Mouse (Mus musculus) adrenal gland, adult 8-10 months (tissue): Measurements from ENCODE around the gene Rab3a. TPM values are rescaled to one million over a fixed set of nuclear protein-coding genes. Genes with fewer than 3 reads are reported as not detected.

Source experiments
- DNase-seq: peaks from one replicate; pipeline ENCODE4 v3.0.0; 2022
- total RNA-seq, 4 experiments: library from RNA; stranded (reverse); gene quantifications; 2 replicates each; pipeline ENCODE4 v1.2.4; 2022

Gene Rab3a
- total RNA-seq, 4 experiments from 2014 or later = 59.6 to 90.1 (median 74.4) TPM

DNA sequence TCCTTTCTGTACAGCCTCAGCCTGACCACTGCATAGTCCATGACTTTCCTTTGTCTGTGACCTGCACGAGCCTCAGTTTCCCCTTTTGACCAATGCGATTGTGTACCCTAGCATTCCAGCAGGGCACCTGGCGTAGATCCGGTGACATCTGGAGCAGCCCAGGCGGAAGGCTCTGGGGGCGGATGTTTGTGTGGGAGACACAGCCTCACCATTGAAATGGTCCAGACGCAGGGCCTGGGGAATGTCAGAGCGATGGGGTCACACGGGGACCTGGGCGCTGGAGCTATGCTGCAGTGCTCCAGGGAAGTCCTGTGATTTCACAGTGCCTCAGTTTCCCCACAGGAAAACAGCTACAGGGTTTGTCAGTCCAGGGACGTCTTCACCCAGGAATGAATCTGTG, 12.3 kb upstream of the Rab3a start:
- DNase-seq = no peak

DNA sequence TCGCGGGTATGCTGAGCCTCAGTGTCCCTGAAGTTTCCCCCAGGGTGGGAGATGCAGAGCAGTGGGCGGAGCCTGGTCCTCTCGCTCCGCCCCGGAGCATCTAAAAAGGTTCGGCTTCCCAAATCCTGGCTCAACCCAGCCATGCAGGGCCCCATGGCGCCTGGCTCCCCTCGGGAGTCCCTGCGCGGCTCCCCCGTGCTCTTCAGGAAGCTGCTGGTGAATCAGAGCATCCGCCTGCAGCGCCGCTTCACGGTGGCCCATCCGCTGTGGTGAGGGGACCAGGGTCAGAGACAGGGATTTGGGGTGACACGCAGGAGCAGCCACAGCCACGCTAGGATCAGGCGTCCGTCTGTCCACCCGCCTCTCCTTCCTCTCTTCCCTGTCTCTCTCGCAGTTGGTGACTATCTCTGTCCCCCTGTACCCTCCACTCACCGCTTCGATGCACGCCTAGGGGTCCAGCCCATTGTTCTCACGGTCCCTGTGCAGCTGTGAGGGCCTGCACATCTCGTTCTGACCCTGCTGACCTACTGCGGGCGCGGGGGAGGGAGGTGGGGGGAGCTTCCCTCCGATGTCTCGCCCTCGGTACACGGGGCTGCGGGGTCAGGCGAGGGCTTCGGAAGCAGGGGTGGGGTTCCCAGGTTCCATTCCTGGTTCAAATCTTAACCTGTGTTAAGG, 11.4 kb upstream of the Rab3a start:
- no peak for DNase-seq

DNA sequence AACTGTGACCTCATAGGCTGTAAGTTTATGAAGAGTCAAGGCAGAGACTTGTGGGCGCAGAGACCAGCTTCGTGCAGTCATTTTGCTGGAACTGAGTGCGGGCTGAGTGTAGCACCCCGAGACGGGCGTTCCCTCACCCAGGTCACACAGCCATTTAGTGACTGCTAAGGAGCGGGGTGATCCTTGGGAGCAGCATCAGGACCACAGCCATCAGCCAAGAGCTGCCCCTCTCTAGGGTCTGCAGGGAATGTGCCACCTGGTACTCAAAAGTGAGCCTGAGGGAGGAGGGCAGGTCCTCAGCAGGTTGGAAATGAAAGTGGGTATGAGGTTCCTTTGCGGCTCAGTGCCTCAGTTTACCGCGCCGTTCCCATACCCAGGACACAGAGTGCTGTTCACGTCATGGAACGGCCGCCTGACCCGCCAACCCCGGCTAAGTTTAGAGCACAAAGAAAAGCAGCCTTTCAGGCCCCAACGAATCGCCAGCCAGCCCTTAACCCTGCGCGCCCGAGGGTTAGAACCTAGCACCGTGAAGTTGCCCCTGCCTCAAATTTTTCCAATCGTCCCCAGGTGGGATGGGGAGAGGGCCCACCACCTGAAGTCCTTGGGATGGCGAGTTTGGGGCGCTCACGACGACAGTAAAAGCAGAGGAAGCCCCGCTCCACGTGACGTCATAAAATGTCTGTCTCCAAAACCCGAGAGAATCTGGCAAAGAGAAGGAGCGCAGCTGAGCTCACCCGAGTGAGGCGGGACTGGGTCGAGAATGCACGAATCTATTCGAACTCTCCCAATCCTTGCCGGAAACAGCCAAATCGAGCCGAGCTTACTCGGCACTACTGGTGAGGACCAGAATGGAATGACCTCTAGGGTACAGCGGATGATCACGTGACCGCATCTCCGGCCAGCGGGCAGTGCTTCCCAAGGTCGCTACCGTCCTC, 10.6 kb upstream of the Rab3a start:
- peak; percentile 67 for DNase-seq

DNA sequence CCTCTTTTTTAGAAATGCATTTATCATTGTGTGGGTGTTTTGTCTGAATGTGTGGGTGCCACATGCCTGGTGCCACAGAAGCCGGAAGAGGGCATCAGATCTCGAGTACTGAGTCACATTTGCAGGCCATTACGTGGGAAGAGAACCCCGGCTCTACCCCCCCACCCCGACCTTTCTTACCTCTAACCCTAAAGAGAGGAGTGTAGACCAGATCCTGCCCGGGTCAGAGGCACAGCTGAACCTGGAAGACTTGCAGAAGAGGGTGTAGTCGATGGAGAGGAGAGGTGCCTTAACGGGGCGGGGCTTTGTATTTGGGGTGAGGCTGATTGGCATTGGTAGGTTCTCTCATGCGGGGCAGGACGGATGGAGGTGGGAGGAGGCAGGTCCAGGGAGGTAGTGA, 9.7 kb upstream of the Rab3a start:
- no peak for DNase-seq

DNA sequence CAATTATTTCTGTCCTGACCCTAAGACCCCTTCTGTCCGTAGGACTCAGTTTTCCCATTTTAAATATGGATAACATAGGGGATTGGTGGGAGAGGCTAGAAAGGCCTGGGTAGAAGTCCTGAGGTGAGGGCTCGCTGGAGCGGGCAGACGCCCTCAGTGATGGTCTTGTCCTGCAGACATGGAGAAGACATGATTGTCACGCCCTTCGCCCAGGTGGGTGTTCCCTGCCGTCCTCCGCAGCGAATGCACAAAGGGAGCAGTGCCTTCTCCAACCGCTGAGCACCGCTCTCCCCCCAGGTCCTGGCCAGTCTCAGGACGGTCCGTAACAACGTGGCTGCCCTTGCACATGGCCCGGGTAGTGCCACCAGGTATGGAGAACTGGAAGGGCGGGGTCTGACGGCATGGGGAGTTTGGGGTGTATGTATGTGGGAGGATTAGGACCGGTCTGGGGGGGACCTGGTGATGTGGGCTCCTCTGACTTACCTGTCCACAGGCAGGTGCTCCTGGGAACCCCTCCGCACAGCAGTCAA, 8.7 kb upstream of the Rab3a start:
- no peak for DNase-seq

DNA sequence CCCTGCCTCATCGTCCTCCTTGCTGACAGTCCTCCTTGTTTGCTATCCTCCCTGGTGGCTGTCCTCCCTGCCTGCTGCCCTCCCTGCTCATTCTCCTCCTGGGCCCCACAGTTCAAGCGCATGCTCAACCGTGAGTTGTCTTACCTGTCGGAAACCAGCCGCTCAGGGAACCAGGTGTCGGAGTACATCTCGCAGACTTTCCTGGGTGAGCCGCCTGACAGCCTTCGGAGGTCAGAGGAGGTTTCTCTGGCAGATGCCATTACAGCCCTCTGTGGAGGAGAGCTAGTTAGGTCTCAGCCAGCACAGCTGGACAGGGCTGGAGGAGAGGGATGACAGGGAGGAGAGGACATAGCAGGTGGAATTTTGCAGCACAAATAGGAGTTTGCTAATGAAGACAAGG, 7.8 kb upstream of the Rab3a start:
- no peak for DNase-seq

DNA sequence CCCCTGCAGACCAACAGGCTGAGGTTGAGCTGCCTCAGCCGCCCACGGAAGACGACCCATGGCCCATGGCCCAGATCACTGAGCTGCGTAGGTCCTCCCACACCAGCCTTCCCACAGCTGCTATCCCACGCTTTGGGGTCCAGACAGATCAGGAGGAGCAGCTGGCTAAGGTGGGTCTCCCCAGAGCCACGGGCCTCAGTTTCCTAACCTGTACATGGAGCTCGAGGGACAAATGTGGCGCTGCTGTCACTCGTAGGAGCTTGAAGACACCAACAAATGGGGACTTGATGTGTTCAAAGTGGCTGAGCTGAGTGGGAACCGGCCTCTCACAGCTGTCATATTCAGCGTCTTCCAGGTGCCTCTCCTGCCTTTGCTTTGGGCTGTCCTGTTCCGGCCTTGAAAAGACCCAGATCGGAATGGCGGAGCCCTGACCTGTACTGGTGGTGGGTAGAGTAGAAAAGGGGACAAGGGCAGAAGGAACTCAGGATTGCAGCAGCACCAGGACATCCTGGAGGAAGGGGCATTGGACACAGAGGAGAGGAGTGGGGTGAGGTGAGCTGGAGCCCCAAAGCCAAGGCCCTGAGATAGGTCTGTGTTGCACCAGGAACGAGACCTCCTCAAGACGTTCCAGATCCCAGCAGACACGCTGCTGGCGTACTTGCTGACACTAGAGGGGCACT, 7.1 kb upstream of the Rab3a start:
- no peak for DNase-seq

DNA sequence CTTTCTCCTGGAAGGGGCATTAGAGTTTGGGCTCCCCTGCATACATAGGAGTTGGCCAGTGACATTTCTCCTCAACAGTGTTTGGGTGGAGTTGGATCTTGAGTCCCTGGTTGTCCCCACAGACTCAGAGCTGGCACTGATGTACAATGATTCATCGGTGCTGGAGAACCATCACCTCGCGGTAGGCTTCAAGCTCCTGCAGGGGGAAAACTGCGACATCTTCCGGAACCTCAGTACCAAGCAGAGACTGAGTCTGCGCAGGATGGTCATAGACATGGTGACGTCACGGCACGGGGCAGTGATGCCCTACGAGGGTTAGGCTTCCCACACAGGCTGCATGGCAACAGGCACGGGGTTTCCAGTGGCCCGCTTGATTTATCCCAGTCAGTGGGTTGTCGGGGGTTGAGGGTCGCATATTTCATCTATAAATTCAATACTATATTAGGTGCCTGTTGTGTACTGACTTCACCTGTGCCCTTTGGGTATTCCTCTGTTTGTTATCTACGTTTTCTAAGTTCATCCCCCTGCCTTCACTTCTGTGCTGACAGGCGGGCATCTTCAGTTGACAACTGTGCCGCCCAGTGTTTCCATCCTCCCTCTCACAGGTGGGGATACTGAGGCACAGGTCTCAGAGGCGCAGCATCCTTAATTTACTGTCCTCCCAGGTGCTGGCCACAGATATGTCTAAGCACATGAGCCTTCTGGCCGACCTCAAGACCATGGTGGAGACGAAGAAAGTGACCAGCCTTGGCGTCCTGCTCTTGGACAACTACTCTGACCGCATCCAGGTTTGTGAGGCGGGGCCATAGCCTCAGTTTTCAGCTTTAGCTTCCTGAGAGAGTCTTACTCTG, 6.0 kb upstream of the Rab3a start:
- DNase-seq = no peak

DNA sequence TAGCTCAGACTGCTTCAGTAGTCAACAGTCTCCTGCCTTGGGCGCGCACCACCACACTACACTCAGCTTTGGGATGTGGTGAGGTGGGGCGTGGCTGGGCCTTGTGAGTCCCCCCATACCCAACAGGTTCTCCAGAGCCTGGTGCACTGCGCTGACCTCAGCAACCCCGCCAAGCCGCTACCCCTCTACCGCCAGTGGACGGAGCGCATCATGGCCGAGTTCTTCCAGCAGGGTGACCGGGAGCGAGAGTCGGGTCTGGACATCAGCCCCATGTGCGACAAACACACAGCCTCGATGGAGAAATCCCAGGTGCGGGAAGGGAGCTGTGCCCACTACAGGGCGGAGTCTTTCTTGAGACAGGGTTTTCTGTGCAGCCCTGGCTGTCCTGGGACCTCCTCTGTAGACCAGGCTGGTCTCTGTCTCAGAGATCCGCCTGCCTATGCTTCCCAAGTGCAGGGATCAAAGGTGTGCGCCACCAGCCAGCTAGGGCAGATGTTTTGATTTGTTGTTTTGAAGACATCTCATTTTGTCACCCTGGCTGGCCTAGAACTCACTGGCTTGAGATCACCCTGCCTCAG, 5.3 kb upstream of the Rab3a start:
- no peak for DNase-seq

DNA sequence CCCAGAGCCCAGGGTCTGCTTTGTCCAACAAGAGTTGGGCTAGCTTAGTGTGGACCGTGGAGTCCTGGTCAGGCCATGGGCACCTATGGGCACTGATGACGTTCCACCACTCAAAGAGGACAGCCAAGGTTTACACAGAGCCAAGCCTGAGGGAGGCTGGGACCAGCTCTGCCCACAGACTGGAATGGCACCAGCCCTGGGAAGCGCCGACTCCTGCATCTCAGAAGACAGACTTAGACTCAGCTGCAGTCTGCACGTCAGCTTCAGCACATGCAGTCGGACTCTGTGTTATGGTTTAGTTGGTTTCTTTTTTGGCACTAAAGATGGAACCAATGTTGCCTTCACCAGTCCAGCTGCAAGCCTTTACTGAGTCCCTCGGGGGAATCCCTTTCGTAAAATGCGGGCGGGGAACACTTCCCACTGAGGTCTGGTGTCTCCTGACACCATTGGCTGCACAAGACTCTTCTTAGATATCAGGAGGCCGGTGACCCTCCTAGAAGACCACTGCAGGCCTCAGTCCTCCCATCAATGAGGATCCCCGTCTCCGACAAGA, 4.3 kb upstream of the Rab3a start:
- no peak for DNase-seq

DNA sequence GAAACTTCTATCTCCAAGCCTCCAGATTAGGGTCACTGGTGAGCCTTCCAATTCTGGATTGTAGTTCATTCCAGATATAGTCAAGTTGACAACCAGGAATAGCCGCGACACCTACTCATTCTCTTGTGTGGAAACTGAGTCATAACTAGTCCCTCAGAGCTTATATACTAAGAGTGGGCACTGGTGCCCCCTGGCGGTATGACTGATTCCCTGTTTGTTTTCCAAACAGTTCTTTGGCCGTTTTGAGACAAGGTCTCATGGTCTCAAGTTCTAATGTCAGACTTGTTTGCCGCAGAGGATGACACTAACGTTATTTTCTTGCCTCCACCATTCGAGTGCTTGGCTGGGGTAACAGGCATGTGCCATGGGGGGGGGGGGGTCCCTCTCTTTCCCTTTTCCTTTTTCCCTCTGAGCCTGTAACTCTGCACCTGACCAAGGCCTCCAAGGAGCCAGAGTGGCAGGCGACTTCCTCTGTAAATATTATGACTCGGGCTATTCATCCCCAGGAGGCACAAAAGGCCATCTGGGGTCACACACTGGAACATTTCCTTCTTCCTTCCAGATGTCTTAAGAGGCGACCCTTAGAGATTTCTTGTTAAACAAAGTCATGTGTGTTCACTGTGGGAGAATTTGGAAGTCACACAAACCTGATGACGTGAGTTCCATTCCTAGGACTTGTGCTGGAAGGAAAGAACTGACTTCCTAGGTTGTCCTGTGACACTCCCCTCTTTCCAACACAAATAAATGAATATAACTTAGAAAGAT, 2.3 kb upstream of the Rab3a start:
- peak; percentile 61 for DNase-seq

DNA sequence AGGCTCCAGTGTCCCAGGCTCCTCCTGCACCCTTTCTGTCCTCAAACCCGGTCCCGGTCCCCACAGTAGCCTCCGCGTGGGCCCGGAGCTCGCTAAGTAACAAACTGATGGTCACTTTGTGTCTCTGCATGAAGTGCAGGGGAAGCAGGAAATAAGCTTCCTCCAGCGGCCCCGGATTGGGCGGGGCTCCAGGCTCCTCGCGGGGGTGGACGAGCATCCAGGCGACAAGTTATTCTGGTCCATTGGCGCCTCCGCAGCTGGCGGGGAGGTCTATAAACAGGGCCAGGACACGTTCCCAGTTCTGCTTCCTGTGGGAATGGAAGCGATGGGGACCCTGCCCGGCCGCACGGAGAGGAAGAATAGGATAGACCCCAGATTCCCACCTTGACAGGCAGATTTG, 1.3 kb upstream of the Rab3a start:
- DNase-seq = peak; percentile 75

DNA sequence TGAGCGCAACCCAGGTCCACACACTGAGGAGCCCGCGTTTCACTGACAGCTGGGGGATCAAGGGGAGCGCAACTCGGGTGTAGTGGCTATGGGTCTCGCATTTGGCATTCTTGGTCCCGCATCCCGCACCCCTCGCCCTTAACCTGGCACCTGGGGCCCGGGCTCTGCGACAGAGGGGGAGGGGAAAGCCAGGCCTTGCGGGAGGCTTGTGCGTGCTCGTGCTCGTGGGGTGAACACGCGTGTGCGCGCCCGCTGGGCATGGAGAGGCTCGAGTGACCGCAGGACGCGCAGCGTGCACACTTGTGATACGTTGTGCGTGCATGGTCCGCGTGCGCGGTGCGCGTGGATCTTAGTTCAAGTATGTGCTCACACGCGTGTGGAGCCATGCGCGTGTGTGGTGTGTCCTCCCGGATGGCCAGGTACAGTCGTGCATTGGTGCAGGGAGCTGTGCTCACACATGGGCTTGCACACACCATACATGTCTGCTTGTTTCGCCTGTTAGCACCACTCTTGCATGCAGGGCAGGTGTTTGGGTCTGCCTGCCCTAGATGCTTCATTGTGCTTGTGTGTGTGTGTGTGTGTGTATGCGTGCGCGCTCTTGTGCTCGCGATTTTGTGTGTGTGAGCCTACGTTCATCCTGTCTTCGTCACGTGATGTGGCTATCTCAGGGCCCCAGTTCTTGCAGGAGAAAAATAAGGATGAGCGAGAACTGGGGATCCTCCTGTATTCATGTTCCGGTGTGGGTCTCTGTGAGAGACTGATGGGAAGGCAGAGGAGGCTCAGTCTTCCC, 587 bp downstream of the Rab3a start:
- DNase-seq = peak; percentile 62

DNA sequence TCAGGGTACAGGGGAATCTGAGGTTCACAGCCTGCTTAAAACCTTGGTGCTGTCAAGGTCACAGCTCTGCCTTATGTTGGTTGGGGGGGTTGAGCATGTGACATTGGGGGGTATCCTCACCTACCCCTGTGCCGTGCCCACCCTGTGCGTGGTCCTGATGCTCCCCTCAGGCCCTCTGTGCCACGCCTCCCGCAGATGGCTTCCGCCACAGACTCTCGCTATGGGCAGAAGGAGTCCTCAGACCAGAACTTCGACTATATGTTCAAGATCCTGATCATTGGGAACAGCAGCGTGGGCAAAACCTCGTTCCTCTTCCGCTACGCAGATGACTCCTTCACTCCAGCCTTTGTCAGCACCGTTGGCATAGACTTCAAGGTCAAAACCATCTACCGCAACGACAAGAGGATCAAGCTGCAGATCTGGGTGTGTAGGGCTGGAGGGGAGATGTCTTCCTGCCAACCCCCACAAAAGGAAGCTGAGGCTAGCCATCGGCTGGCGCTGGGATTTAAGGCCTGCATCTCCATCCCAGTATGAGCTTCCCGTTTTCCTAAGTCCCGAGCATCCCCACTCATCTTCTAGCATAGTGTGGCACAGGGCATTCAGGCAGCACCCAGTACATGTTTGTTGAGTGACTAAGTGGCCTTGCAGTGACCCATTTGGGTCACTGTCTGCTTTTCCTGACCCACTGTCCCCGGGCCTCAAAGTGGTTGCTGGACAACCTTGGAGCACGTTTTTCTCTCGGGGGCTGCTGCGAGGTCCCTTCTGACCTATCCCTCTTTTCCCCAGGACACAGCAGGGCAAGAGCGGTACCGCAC, 1.4 kb downstream of the Rab3a start:
- DNase-seq = peak; percentile 47

DNA sequence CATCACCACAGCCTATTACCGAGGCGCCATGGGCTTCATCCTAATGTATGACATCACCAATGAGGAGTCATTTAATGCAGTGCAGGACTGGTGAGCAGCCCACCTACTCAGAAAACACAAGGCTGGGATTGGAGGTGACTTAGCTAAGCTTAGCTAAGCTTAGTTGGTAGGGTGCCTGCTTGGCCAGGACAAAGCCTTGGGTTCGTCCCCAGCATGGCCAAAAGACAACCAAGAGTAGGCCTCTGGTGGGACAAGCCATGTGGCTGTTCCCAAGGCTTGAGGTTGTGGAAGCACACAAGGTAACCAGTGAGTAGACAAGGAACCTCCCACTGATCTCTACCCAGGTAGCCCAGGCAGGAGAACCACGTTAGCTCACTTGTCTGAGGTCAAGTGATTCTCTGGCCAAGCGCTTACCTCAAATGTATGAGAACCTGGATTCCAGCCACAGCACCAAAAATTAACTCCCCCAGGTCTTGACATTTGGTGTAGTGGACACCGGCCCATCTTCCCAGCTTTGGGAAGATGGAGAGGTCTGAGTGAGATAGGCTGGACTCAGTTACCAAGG, 2.1 kb downstream of the Rab3a start:
- DNase-seq = peak; percentile 16

DNA sequence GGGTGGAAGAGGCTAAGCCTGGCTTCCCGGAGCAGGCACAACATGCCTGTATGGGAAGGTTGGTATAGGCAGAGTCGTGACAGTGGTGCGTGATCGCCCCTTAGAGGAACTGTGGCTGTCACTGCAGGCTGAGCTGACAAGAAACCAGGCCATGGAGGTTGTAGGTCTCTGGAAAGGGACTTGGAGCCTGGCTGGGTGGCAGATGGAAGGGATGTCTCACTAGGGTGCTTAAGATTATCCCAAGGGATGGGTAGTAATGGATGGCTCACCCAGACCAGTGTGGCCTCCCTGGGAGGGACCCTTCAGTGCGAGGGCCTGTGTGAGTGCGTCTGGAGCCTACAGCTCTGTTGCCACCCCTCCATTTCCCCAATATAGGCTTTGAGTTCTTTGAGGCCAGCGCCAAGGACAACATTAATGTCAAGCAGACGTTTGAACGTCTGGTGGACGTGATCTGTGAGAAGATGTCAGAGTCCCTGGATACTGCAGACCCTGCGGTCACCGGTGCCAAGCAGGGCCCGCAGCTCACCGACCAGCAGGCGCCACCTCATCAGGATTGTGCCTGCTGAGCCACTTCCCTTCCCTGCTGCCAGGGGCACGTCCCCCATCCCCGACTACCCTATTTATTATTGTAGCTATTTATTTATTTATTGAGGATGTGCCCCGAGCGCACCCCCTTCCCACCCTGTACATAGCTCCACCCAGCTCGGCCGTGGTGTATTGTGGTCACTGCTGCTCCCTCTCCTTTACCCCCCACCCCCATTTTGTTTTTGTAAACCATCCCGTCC, 3.2 kb downstream of the Rab3a start:
- DNase-seq = peak; percentile 44

DNA sequence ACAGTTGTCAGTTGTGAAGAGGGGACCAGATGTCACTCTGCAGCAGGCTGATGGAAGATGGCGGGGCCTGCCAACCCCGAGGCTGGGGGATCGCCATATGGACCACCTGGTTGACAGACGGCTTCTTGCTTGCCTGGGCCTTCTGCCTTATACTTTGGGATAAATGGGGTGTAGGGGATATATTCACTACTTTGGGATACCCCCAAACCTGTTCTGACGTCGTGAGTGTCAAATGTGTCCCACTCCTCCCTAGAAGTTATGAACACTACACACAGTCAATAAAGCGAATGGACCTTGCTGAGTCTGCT, 3.8 kb downstream of the Rab3a start:
- no peak for DNase-seq
